Mouse (Mus musculus) heart, postnatal 4 days (tissue): ENCODE data around the gene Znrf4. TPM values are rescaled to one million over a fixed set of nuclear protein-coding genes. Genes with fewer than 3 reads are reported as not detected.
A peak's percentile ranks its signal among the peaks of the same experiment; 100 is the strongest.

ENCODE experiments used
- DNase-seq: peaks from one replicate; pipeline ENCODE4 v3.0.0; 2021
- total RNA-seq, 2 experiments: library from RNA; stranded (reverse); gene quantifications; 2 replicates each; pipeline ENCODE4 v1.2.3; 2021

Znrf4 gene
- total RNA-seq, 2 experiments from 2014 or later, result not detected

DNA sequence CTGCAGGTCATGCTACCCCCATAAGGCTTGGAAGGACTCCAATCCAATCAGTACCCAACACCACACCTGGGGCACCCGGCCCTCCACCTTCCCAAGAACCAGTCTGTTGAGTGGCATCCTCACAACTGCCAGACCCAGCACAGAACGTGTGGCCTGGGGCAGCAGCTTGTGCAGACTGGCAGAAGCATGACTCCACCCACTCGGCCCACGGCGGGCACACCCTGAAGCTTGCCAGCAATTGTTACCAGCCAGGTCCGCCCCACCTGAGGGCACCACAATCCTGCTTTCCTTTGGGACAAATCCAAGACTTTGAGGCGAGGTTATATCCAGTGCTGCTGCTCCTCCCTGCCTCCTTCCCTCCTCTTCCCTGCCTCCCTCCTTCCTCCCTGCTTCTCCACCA, 47.4 kb downstream of the Znrf4 start:
- DNase-seq, result no peak

DNA sequence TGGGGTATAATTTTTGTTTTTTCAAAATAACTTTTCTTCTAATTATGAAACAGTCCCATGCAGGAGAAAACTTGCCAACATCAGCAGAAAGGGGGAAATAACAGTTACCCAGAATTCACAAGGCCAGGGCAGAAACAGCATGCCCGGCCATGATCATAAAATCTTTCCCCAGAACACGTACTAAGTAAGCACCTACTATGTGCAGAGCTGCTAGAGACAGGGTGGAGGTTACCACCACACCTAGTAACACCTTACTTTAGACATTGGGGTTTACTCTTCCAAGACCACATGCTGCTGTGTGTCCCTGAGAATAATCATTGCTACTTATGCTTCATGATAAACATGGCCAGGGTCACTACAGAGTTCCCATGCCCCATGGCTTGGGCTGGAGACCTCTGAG, 47.9 kb downstream of the Znrf4 start:
- no peak for DNase-seq

DNA sequence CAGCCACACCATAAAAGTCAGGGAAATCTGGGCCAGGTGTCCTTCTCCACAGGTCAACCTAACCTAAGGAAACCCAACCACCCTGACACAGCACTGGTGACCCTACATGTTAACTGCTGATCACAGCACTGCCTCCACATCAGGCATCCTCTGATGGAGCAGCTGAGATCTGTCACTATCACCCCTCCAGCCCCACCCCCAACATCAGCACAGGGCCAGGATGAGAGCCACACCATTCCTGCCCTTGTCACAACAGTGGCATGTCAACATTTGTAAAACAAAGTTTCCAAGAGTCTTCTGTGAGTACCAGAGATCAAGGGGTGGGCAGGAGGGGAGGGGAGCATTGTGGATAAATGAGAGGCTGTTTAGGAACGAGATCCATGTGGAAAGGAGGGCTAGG, 48.7 kb downstream of the Znrf4 start:
- DNase-seq, result no peak

DNA sequence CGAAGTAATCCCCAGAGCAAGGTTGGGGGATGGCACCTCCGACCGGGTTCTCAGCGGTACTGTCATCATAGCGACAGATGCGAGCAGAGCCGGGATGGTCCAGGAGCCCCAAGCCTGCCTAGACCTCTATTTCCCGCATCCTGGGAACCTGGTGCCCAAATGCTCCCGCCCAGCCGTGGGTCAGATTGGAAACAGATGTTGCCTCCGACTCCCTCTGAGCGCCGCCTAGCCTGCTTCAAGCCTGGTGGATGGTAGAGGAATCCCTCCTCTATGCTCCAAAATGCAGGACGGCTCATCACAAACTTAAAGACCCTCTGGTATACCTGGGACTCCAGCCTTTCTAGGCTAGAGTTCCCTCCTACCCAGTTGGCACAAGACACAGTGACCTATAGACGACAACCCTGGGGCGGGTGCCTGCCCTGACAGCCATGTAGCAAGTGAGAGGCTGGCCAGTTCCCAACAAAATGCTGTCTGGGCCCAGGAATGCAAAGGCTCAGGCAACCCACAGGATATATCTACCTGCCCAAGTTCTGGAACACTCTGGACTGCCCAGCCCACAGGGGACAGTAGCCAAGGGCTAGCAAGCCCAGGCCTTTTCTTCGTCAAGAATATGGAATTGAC, 49.3 kb downstream of the Znrf4 start:
- DNase-seq, result no peak

DNA sequence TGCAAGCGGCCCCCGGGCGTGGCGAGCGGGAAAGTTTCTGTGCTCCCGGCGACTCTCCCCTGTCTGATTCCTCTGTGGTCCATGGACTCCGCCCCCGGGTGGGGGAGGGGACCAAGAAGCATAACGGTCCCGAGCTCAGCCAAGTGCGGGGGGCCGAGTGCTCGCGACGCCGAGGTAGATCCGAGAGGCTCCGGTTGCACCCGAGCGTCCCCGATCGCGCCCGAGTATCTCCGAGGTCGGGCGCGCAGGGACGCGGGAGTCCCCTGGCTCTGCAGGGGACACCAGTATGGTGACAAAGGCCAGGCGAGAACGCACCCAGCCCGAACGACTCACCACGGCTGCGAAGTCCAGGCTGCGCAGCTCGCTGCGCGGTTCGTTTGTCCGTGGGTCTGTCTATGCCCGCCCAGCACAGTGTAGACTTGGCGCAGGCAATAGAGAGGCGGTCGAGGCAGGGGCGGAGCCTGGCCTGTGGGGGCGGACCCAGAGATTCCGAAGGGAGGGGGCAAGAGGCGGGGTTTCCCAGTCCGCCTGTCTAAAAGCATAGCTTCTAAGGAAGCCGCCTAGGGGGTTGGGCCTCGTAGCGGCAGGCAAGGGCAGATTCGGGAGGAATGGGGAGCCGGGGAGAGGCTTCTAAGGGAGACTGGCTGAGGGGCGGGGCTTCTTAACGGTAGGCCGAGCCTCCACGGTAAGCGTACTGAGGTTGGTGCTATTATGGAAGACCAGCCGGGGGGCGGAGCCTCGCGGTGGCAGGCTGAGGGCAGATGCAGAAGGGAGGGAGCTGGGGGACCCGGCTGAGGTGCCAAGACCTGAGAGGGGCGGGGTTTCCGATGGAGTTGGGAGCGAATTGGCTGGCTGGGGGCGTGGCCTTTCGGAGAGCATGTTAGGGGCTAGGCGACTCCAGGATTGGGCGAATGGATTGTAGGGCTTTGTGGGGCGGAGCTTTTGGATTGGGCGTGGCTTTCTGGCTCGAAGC, 50.2 kb downstream of the Znrf4 start:
- peak; percentile 99 for DNase-seq

Other genes with a start within 250 kb of the Znrf4 start
- 10 to 100 TPM; 10.3 to 10.8 TPM for gene Ticam1, start 235.6 kb downstream of the Znrf4 start, total RNA-seq
- gene Plin3, start 219.6 kb downstream of the Znrf4 start, total RNA-seq, result 10 to 100 TPM; 56.3 to 65.7 TPM
- gene Arrdc5, start 212.1 kb downstream of the Znrf4 start, total RNA-seq, result not detected
- 10 to 100 TPM; 71.8 to 76.7 TPM for gene Uhrf1, start 209.1 kb downstream of the Znrf4 start, total RNA-seq
- gene Kdm4b, start 186.4 kb downstream of the Znrf4 start, total RNA-seq, result 10 to 100 TPM; 38.9 to 40.5 TPM
- gene Ptprs, start 35.9 kb downstream of the Znrf4 start, total RNA-seq, result 100 to 1,000 TPM; 140 to 141 TPM
- gene Gm20219, start 42.0 kb upstream of the Znrf4 start, total RNA-seq, result under 1 TPM; 0.54 to 0.71 TPM
- 10 to 100 TPM; 69.2 to 70.0 TPM for gene Safb2, start 72.2 kb upstream of the Znrf4 start, total RNA-seq
- gene Safb, start 72.4 kb upstream of the Znrf4 start, total RNA-seq, result 10 to 100 TPM; 89.2 to 92.5 TPM
- 100 to 1,000 TPM; 295 to 325 TPM for gene 2410015M20Rik, start 97.3 kb upstream of the Znrf4 start, total RNA-seq
- 100 to 1,000 TPM; 921 to 984 TPM for gene Rpl36, start 101.0 kb upstream of the Znrf4 start, total RNA-seq
- 10 to 100 TPM; 89.0 to 90.5 TPM for gene Lonp1, start 114.5 kb upstream of the Znrf4 start, total RNA-seq
- gene Catsperd, start 115.7 kb upstream of the Znrf4 start, total RNA-seq, result under 1 TPM; 0.17 to 0.20 TPM
- 10 to 100 TPM; 60.5 to 61.8 TPM for gene Ranbp3, start 160.9 kb upstream of the Znrf4 start, total RNA-seq
- gene Ndufa11, start 205.3 kb upstream of the Znrf4 start, total RNA-seq, result 100 to 1,000 TPM; 705 to 809 TPM
- gene Vmac, start 205.6 kb upstream of the Znrf4 start, total RNA-seq, result 1 to 10 TPM; 5.3 to 8.0 TPM
- gene Nrtn, start 245.1 kb upstream of the Znrf4 start, total RNA-seq, result 10 to 100 TPM; 22.4 to 22.5 TPM